Mouse (Mus musculus): ENCODE data around the gene Wdfy1.
A peak's percentile ranks its signal among the peaks of the same experiment; 100 is the strongest.

The Wdfy1 gene

GRCm38 (mm10) chr1:79707383-79707782 is 68.6 kb downstream of the Wdfy1 start:
- DNase-seq = no peak

- no peak for DNase-seq
Observed at GRCm38 (mm10) chr1:79706707-79707106, 69.2 kb downstream of the Wdfy1 start.

- no peak for DNase-seq
Observed at GRCm38 (mm10) chr1:79704672-79705071, 71.3 kb downstream of the Wdfy1 start.

- no peak for DNase-seq
Observed at GRCm38 (mm10) chr1:79703520-79703919, 72.4 kb downstream of the Wdfy1 start.

- DNase-seq = no peak
Observed at GRCm38 (mm10) chr1:79698506-79698905, 77.4 kb downstream of the Wdfy1 start.

GRCm38 (mm10) chr1:79697382-79697781 is 78.6 kb downstream of the Wdfy1 start:
- no peak for DNase-seq

- DNase-seq = no peak
Observed at GRCm38 (mm10) chr1:79696933-79697332, 79.0 kb downstream of the Wdfy1 start.

- no peak for DNase-seq
Observed at GRCm38 (mm10) chr1:79692482-79692881, 83.5 kb downstream of the Wdfy1 start.

- no peak for DNase-seq
Observed at GRCm38 (mm10) chr1:79687254-79687653, 88.7 kb downstream of the Wdfy1 start.

GRCm38 (mm10) chr1:79684027-79684426 is 91.9 kb downstream of the Wdfy1 start:
- DNase-seq = no peak

- DNase-seq = no peak
Observed at GRCm38 (mm10) chr1:79682936-79683335, 93.0 kb downstream of the Wdfy1 start.

- no peak for DNase-seq
Observed at GRCm38 (mm10) chr1:79680777-79681176, 95.2 kb downstream of the Wdfy1 start.

GRCm38 (mm10) chr1:79678117-79678684 is 97.7 kb downstream of the Wdfy1 start:
- no peak for DNase-seq

GRCm38 (mm10) chr1:79675716-79676115 is 100.2 kb downstream of the Wdfy1 start:
- DNase-seq = no peak

GRCm38 (mm10) chr1:79671543-79672337 is 104.2 kb downstream of the Wdfy1 start, which contains the start of gene Ap1s3:
Ap1s3 (minus strand) TSS chr1:79671972.
- peak; percentile 62 for DNase-seq

- no peak for DNase-seq
Observed at GRCm38 (mm10) chr1:79671196-79671542, 104.8 kb downstream of the Wdfy1 start.

- no peak for DNase-seq
Observed at GRCm38 (mm10) chr1:79669419-79669974, 106.4 kb downstream of the Wdfy1 start.

- DNase-seq = no peak
Observed at GRCm38 (mm10) chr1:79664911-79665310, 111.0 kb downstream of the Wdfy1 start.

- no peak for DNase-seq
Observed at GRCm38 (mm10) chr1:79659598-79659997, 116.3 kb downstream of the Wdfy1 start.

GRCm38 (mm10) chr1:79657411-79657810 is 118.5 kb downstream of the Wdfy1 start:
- no peak for DNase-seq

GRCm38 (mm10) chr1:79655819-79656555 is 120.0 kb downstream of the Wdfy1 start:
- DNase-seq = no peak

- DNase-seq = no peak
Observed at GRCm38 (mm10) chr1:79654948-79655347, 121.0 kb downstream of the Wdfy1 start.
